Mouse (Mus musculus) midbrain, embryonic 13.5 days (tissue): Measurements from ENCODE around the gene Osgin1. TPM values are rescaled to one million over a fixed set of nuclear protein-coding genes. Genes with fewer than 3 reads are reported as not detected.
A peak's percentile ranks its signal among the peaks of the same experiment; 100 is the strongest.

Source experiments
- ATAC-seq: fragments of 200-750 bp; cut with Nextera tagmentation; 2 replicates; pipeline ENCODE4 v1.8.0; 2017; ENCODE audit warnings: mild to moderate bottlenecking, moderate TSS enrichment, moderate library complexity
- H3K27ac ChIP-seq: fragments of 300-500 bp; sonication (generic); 2 replicates; pipeline ENCODE4 v1.5.1; 2015; ENCODE audit warnings: inconsistent platforms, mild to moderate bottlenecking, moderate library complexity
- H3K27me3 ChIP-seq: fragments of 300-500 bp; sonication (generic); 2 replicates; pipeline ENCODE4 v1.6.1; 2015; ENCODE audit warnings: mild to moderate bottlenecking, inconsistent platforms
- H3K36me3 ChIP-seq: fragments of 300-500 bp; sonication (generic); 2 replicates; pipeline ENCODE4 v1.6.1; 2015; ENCODE audit warnings: mild to moderate bottlenecking, inconsistent platforms
- H3K4me1 ChIP-seq: fragments of 300-500 bp; sonication (generic); replicated peaks from 2 replicates; pipeline ENCODE4 v1.6.1; 2015; ENCODE audit warnings: inconsistent platforms
- H3K4me2 ChIP-seq: fragments of 300-500 bp; sonication (generic); replicated peaks from 2 replicates; pipeline ENCODE4 v1.6.1; 2015; ENCODE audit warnings: moderate library complexity, mild to moderate bottlenecking, inconsistent platforms
- H3K4me3 ChIP-seq: fragments of 300-500 bp; sonication (generic); replicated peaks from 2 replicates; pipeline ENCODE4 v1.5.1; 2015; ENCODE audit warnings: mild to moderate bottlenecking, inconsistent platforms
- H3K9ac ChIP-seq: fragments of 300-500 bp; sonication (generic); replicated peaks from 2 replicates; pipeline ENCODE4 v1.6.1; 2015; ENCODE audit warnings: mild to moderate bottlenecking, inconsistent platforms
- H3K9me3 ChIP-seq: fragments of 300-500 bp; sonication (generic); 2 replicates; pipeline ENCODE4 v1.6.1; 2016; ENCODE audit warnings: mild to moderate bottlenecking, inconsistent platforms
- WGBS: fragments of 180-500 bp; shearing (Covaris S2); methylation state at CpG from one replicate; pipeline ENCODE4 v1.1.7; 2015; 5-methylcytosine and 5-hydroxymethylcytosine counted together
- polyA plus RNA-seq: library from polyadenylated mRNA; unstranded; fragments of >200 nt; fragmentation: Nextera tagmentation; extraction: Ambion mirVana; gene quantifications from 2 replicates; pipeline ENCODE4 v1.2.1, GENCODE M21; 2015

Osgin1 gene
- polyA plus RNA-seq, 1 experiment from 2014 or later = 0.28 TPM

GRCm38 (mm10) chr8:119478684-119479083, 44.8 kb downstream of the Osgin1 start:
- Histone ChIP-seq H3K27ac (no peak overlapping the region), H3K9me3 (no peaks in the 10 kb centered on the region), H3K36me3 (no peaks in the 10 kb centered on the region), H3K27me3 (no peaks in the 10 kb centered on the region), H3K4me3 (no peak overlapping the region), H3K9ac (no peak overlapping the region), H3K4me1 (peaks cover 5% of the 10 kb centered on the region; the same call in 1 of the 2 replicates), H3K4me2 (no peak overlapping the region)
- ATAC-seq = no peak
- WGBS = 29% methylated on average over 5 of the region's 5 CpGs

DNA sequence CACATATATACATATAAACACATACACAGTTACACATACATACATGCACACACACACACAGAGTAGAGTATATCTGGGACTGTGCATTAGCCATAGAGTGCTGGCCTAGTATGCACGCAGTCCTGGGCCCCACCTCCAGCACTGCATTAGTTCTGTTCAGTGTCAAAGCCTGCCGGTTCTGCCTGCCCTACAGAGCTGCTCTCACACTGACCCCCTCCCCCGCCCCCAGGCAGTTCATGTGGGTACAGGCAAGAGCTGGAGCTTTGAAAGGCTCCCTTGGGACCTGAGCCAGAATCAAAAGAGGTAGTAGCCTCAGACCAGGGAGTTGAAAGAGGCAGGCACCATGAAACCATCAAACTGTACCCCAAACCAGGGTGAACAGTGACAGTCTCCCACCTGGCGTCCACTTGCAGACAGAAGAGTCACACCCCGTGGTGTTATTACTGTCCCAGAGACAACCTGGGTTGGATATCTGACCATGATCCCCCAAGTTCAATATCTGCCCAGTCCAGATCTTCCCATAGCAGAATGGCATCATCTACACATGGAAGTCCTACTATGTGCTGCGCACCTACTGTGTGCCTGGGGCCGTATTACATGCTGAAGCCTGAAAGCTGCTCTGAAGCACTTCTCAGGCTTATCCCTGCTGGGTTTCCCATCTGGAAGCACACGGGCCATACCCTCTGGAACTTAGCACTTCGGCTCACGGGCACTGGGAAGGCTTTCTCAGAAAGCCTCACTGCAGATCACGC, 50.4 kb downstream of the Osgin1 start:
- no peak overlapping the region for H3K27ac ChIP-seq
- H3K36me3 ChIP-seq = no peaks in the 10 kb centered on the region
- no peak overlapping the region for H3K9ac ChIP-seq
- no peak overlapping the region for H3K4me3 ChIP-seq
- ATAC-seq = 0 out of 2 replicates have a peak, but pooled peaks have one; percentile 45
- H3K4me2 ChIP-seq = no peak overlapping the region
- H3K4me1 ChIP-seq = no peaks in the 10 kb centered on the region
- H3K9me3 ChIP-seq = no peaks in the 10 kb centered on the region
- WGBS = 84% methylated on average over 11 of the region's 11 CpGs
- 0 out of 2 replicates have a peak, but pooled peaks cover 3% of the 10 kb centered on the region for H3K27me3 ChIP-seq

- H3K9ac ChIP-seq = no peak overlapping the region
- no peak overlapping the region for H3K27ac ChIP-seq
- peaks cover 14% of the 10 kb centered on the region for H3K4me1 ChIP-seq
- no peaks in the 10 kb centered on the region for H3K9me3 ChIP-seq
- no peak overlapping the region for H3K4me3 ChIP-seq
- 0 out of 2 replicates have a peak, but pooled peaks cover 9% of the 10 kb centered on the region for H3K27me3 ChIP-seq
- H3K4me2 ChIP-seq = no peak overlapping the region
- H3K36me3 ChIP-seq = no peaks in the 10 kb centered on the region
- ATAC-seq = no peak
- 78% methylated on average over 7 of the region's 7 CpGs for WGBS
Observed at GRCm38 (mm10) chr8:119487093-119487492, 53.2 kb downstream of the Osgin1 start.

Other genes with a start within 250 kb of the Osgin1 start
- 582 and 588 TPM in 2 replicates for gene Hsbp1, start 89.6 kb upstream of the Osgin1 start, polyA plus RNA-seq
- gene Mlycd, start 39.2 kb upstream of the Osgin1 start, polyA plus RNA-seq = 11.8 and 13.8 TPM in 2 replicates
- 34.9 and 37.6 TPM in 2 replicates for gene Necab2, start 12.6 kb downstream of the Osgin1 start, polyA plus RNA-seq
- gene Slc38a8, start 67.6 kb downstream of the Osgin1 start, polyA plus RNA-seq = not detected in 2 replicates
- gene Mbtps1, start 124.6 kb downstream of the Osgin1 start, polyA plus RNA-seq = 67.7 and 70.4 TPM in 2 replicates
- gene Hsdl1, start 141.1 kb downstream of the Osgin1 start, polyA plus RNA-seq = 153 and 157 TPM in 2 replicates
- gene Dnaaf1, start 141.1 kb downstream of the Osgin1 start, polyA plus RNA-seq = 0.12 and 0.15 TPM in 2 replicates
- gene Taf1c, start 171.1 kb downstream of the Osgin1 start, polyA plus RNA-seq = 14.9 and 15.1 TPM in 2 replicates
- not detected in 2 replicates for gene Adad2, start 178.6 kb downstream of the Osgin1 start, polyA plus RNA-seq
- 0.08 and 0.47 TPM in 2 replicates for gene Kcng4, start 201.6 kb downstream of the Osgin1 start, polyA plus RNA-seq
- gene Wfdc1, start 232.2 kb downstream of the Osgin1 start, polyA plus RNA-seq = 2.0 and 2.1 TPM in 2 replicates